Mouse (Mus musculus) heart, postnatal 0 days (tissue): Measurements from ENCODE around the gene Parp16.

Experiments used
- CTCF ChIP-seq: IDR thresholded peaks from 2 replicates; pipeline ENCODE4 v1.5.1; 2016; ENCODE audit warnings: antibody characterized with exemption, control low read depth, low read depth
- EP300 ChIP-seq: IDR thresholded peaks from 2 replicates; pipeline ENCODE4 v1.6.1; 2016; ENCODE audit warnings: antibody characterized with exemption, low read depth

DNA sequence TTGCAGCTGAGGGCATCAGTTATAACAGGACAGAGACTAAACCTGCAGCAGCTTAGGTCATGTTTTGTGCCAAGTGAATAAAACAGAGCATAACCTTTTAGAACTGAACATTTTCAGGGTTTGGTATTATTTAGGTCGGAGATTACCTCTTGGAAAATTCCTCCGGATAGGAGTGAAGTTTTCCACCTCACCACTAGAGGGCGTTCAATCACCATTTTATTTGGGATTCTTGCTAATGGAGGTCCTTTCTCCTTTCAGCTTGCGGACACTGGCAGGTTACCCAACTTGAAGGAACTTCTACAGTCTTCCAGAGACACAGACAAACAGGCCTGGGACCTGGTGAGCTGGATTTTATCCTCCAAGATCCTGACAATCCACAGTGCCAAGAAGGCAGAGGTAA is 30.6 kb downstream of the Parp16 start:
- TF ChIP-seq CTCF (peak; percentile 50), EP300 (no peak)
